Mouse (Mus musculus) adrenal gland, postnatal 25 days (tissue): ENCODE measurements around the gene Hectd1. TPM values are rescaled to one million over a fixed set of nuclear protein-coding genes. Genes with fewer than 3 reads are reported as not detected.

Experiments
- DNase-seq: peaks from one replicate; pipeline ENCODE4 v3.0.0; 2021; ENCODE audit warnings: mixed read lengths
- total RNA-seq: library from RNA; stranded (reverse); gene quantifications from 2 replicates; pipeline ENCODE4 v1.2.3, GENCODE M21; 2021

The Hectd1 gene
- total RNA-seq, 1 experiment from 2014 or later = 102 TPM

DNA sequence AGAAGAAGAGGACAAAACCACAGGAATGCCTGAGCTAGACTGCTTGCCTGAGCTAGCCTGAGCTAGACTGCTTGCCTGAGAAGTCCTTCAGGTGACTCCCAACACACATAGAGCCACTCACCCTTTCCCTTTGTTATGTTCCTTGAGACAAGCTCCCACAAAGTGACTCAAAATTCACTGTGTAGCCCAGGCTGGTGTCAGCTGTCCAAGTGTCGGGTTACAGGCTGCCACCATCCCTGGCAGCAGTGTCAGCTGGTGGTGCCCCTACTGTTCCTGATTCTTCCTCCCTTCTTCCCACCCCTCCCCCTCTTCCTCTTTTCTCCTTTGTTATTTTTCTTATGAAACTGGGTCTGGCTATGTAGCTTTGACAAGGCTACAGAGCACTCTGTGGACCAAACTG is 125.5 kb downstream of the Hectd1 start:
- DNase-seq = no peak

DNA sequence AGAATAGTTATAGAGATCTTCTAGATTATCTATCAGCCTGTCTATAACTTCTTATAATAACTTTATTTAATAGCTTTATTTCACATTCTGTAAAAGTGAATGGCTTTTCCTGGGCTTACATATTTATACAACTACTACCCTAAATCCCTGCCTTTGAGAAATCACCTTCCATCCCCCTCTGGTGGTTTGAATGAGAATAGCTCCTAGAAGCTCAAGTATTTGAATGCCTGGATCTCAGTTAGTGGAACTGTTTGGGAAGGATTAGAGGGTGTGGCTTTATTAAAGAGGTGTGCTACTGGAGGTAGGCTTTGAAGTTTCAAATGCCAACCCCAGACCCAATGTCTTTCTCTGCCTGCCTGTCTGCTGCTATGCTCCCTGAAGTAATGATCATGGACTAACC is 127.6 kb downstream of the Hectd1 start:
- no peak for DNase-seq

DNA sequence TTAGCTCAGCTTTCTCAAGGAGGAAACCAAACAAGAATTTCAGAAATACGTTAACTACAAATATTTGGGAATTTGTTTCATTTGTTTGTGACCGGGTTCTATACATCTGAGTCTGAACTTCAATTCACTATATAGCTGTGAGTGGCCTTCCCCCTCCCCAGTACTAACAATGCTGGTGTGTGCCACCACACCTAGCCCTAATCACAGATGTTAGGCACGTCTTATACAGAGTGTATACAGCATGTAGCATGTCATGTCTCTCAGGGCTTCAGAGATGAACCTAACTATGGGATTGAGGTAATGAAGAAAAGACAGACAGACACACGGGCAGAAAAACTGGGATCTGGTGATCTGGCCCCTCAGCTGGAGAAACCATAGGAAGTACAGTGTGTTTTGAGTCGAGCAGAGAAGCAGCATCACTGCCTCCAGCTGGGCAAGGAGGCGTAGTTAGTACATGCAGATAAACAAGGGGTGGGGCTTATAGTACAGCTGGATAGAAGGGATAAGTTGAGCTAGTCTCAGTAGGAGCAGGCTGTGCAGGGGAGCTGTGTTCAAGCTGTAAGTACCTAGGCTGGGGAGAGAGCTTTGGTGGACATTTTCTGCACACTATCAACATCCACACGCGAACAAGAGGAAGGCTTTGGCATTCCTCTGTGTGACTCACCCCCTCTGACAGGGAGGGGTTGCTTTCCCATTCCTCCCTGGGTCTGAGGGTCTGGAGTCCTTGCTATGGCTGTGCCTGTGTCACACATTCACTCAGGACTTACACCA is 129.5 kb downstream of the Hectd1 start:
- peak; percentile 10 for DNase-seq

DNA sequence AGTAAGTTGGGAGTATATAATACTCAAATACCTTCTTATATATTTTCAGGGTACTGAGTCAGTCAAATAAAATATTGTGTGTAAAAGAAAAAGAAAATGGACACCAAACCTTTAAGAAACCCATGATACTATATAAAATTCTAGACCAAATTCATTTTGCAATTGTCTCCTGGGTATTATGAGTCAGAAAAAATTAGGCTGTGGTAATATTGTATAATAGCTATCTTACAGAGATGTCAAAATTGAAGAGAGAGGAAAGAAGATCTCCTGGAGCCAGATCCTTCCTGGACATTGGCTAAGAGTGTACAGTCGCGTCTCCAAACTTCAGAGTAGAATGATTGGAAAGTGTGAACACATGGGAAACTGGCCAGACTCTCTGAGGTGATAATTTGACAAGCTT is 133.2 kb downstream of the Hectd1 start:
- DNase-seq = no peak

DNA sequence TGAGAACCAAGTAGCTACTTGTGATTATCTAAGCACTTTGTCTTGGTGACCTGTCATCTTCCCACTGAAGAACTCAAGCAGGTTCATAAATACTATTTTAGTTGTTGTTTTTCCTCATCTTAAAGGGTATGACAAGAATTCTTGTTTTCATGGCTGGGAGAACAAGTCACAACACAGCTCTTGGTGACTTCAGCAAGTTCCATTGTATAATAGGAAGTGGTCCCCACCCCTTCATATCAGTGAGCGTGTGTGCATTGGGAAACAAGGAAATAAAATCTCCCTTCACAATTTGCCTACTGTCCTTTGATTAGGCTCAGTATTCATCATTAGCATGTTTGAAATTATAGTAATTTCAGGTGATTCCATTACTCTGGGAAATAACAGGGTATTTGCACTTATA is 134.4 kb downstream of the Hectd1 start:
- DNase-seq = no peak

DNA sequence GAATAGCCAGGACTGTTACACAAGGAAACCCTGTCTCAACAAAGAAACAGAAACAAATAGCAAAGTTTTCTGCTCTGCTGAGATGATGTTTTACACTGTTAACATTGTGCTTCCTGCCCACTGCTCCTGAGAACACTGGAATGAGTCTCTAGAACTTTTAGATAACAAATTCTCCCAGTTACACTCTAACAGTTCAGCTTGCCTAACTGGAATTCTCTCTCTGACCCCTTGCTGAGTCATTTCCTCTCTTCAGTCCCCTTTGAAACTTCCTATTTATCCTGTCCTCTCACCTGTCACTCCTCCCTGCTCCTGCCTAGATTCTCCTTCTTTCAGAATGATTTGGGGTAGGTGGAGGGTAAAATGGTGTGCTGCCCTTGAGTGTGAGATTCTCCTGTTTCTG is 135.2 kb downstream of the Hectd1 start:
- DNase-seq = no peak

Other genes with a start within 250 kb of the Hectd1 start
- 0.46 TPM in 1 of 2 replicates, not detected in the other for gene Coch, start 236.2 kb downstream of the Hectd1 start, total RNA-seq
- 18.3 and 25.8 TPM in 2 replicates for gene Ap4s1, start 138.5 kb downstream of the Hectd1 start, total RNA-seq
- gene Strn3, start 137.6 kb downstream of the Hectd1 start, total RNA-seq = 85.1 and 89.3 TPM in 2 replicates
- gene Heatr5a, start 141.8 kb upstream of the Hectd1 start, total RNA-seq = 23.6 and 24.4 TPM in 2 replicates
- 17.2 and 39.9 TPM in 2 replicates for gene Dtd2, start 177.0 kb upstream of the Hectd1 start, total RNA-seq
- gene Gpr33, start 198.5 kb upstream of the Hectd1 start, total RNA-seq = not detected in 2 replicates